Mouse (Mus musculus) ES-Bruce4 (cell line): ENCODE data around the gene Adgre5.

Experiments
- CTCF ChIP-seq: IDR thresholded peaks from one replicate; pipeline ENCODE4 v1.8.1; 2011; ENCODE audit warnings: low read depth, low read length
- POLR2A ChIP-seq: IDR thresholded peaks from one replicate; pipeline ENCODE4 v1.8.1; 2011; ENCODE audit warnings: low read length; ENCODE audit not compliant: insufficient read depth

- TF ChIP-seq CTCF (no peak), POLR2A (no peak)
Observed at GRCm38 (mm10) chr8:83773452-83773846, 32.3 kb upstream of the Adgre5 start.
